Mouse (Mus musculus) neural tube, embryonic 12.5 days (tissue): ENCODE measurements around the gene Golga3. TPM values are rescaled to one million over a fixed set of nuclear protein-coding genes. Genes with fewer than 3 reads are reported as not detected.

ENCODE experiments used
- ATAC-seq: fragments of 200-750 bp; cut with Nextera tagmentation; 2 replicates; pipeline ENCODE4 v1.8.0; 2017; ENCODE audit warnings: low read depth, mild to moderate bottlenecking, moderate TSS enrichment, moderate library complexity; ENCODE audit not compliant: low FRiP score
- H3K27ac ChIP-seq: fragments of 300-500 bp; sonication (generic); 2 replicates; pipeline ENCODE4 v1.5.1; 2016
- H3K27me3 ChIP-seq: fragments of 300-500 bp; sonication (generic); replicated peaks from 2 replicates; pipeline ENCODE4 v1.6.1; 2016; ENCODE audit warnings: mild to moderate bottlenecking
- H3K36me3 ChIP-seq: fragments of 300-500 bp; sonication (generic); 2 replicates; pipeline ENCODE4 v1.6.1; 2016; ENCODE audit warnings: mild to moderate bottlenecking
- H3K4me1 ChIP-seq: fragments of 300-500 bp; sonication (generic); 2 replicates; pipeline ENCODE4 v1.6.1; 2016
- H3K4me2 ChIP-seq: fragments of 300-500 bp; sonication (generic); replicated peaks from 2 replicates; pipeline ENCODE4 v1.6.1; 2016; ENCODE audit warnings: mild to moderate bottlenecking
- H3K4me3 ChIP-seq: fragments of 300-500 bp; sonication (generic); 2 replicates; pipeline ENCODE4 v1.5.1; 2016
- H3K9ac ChIP-seq: fragments of 300-500 bp; sonication (generic); 2 replicates; pipeline ENCODE4 v1.6.1; 2016; ENCODE audit warnings: mild to moderate bottlenecking
- H3K9me3 ChIP-seq: fragments of 300-500 bp; sonication (generic); 2 replicates; pipeline ENCODE4 v1.6.1; 2016; ENCODE audit warnings: mild to moderate bottlenecking
- WGBS: fragments of 180-500 bp; shearing (Covaris S2); methylation state at CpG from one replicate; pipeline ENCODE4 v1.1.7; 2016; 5-methylcytosine and 5-hydroxymethylcytosine counted together
- polyA plus RNA-seq: library from polyadenylated mRNA; unstranded; fragments of >200 nt; fragmentation: Nextera tagmentation; extraction: Ambion mirVana; gene quantifications from 2 replicates; pipeline ENCODE4 v1.2.1, GENCODE M21; 2016

The Golga3 gene
- polyA plus RNA-seq, 1 experiment from 2014 or later: 23.0 TPM

DNA sequence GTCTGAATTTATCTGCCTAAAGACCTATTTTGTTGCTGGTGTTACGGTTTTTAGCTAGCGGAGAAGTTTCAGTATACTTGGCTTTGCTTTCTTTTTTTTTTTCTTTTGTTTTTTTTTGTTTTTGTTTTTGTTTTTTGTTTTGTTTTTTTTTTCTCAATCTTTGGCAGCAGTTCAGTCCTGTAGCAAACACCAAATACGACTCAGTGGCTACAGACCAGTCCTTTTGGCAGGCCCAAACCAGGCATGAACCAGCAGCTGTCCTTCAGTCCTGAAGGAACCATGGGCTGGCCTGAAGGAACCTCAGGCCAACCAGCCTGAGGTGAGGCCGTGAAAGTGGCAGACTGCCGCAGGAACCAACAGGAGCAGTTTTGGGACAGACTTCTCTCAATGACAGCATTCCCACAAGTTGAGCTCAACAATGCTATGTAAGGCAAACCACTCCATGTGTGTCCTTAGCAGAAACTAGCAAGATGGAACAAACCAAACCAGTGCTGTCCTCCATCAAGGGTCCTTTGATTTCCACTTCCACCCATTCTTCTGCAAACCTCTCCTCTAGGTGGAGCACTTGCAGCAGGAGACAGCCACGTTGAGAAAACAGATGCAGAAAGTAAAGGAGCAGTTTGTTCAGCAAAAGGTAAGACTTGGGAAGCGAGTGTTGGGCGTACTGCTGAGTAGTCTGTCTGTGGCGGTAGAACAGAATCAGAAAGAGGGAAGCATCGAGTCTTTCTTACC lies 26.8 kb downstream of the Golga3 start:
- no peak overlapping the region for H3K4me3 ChIP-seq
- peaks cover 76% of the 10 kb centered on the region for H3K36me3 ChIP-seq
- H3K9me3 ChIP-seq: no peaks in the 10 kb centered on the region
- 90% methylated on average over 10 of the region's 10 CpGs for WGBS
- H3K27ac ChIP-seq: no peak overlapping the region
- H3K4me2 ChIP-seq: no peak overlapping the region
- ATAC-seq: no peak
- no peaks in the 10 kb centered on the region for H3K27me3 ChIP-seq
- H3K9ac ChIP-seq: no peak overlapping the region
- H3K4me1 ChIP-seq: no peaks in the 10 kb centered on the region

DNA sequence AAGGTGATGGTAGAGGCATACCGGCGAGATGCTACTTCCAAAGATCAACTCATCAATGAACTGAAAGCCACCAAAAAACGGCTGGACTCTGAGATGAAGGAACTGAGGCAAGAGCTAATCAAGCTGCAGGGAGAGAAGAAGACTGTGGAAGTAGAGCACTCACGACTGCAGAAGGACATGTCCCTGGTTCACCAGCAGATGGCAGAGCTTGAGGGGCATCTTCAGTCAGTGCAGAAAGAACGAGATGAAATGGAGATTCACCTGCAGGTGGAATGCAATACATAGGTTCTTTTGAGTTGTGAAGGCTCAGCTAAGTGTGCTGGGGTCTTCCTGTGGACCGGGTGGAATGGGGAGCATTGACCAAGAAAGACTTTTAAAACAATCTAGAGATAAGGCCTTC lies 28.3 kb downstream of the Golga3 start:
- no peak overlapping the region for H3K27ac ChIP-seq
- no peaks in the 10 kb centered on the region for H3K4me1 ChIP-seq
- no peaks in the 10 kb centered on the region for H3K9me3 ChIP-seq
- H3K27me3 ChIP-seq: no peaks in the 10 kb centered on the region
- WGBS: 86% methylated on average over 6 of the region's 6 CpGs
- no peak for ATAC-seq
- H3K4me3 ChIP-seq: no peak overlapping the region
- peaks cover 87% of the 10 kb centered on the region for H3K36me3 ChIP-seq
- H3K9ac ChIP-seq: no peak overlapping the region
- no peak overlapping the region for H3K4me2 ChIP-seq

DNA sequence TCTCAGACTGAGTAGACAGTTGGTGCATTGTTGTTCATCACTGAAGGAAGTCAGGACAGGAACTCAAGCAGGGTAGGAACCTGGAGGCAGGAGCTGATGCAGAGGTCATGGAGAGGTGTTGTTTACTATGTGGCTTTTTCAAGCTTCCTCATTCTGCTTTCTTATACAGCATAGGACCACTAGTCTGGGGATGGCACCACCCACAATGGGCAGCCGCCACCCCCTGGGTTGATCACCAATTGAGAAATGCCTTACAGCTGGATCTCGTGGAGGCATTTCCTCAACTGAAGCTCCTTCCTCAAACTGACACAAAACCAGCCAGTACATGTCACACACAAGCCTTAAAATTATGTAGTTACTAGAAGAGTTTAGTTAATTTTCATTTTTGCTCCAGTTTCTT lies 34.8 kb downstream of the Golga3 start:
- H3K9me3 ChIP-seq: no peaks in the 10 kb centered on the region
- peaks cover 92% of the 10 kb centered on the region for H3K36me3 ChIP-seq
- 78% methylated on average over 2 of the region's 2 CpGs for WGBS
- H3K9ac ChIP-seq: no peak overlapping the region
- no peak overlapping the region for H3K27ac ChIP-seq
- no peaks in the 10 kb centered on the region for H3K27me3 ChIP-seq
- H3K4me3 ChIP-seq: no peak overlapping the region
- no peak overlapping the region for H3K4me2 ChIP-seq
- H3K4me1 ChIP-seq: no peaks in the 10 kb centered on the region
- ATAC-seq: no peak

DNA sequence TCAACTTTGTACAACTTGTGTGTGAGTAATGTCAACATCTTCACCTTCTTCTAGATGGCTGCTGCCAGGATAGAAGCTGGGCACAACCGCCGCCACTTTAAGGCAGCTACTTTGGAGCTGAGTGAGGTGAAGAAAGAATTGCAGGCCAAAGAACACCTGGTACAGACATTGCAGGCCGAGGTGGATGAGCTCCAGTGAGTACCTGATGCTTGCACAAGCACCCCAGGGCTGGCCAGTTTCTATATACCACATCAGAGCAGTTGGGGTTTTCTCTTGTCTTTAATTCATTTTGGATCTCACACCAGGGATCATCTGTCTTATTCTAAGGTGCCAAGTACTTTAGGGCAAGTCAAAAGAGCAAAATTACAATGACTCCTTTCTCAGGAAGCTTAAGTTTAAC lies 40.3 kb downstream of the Golga3 start:
- no peak overlapping the region for H3K27ac ChIP-seq
- H3K4me1 ChIP-seq: no peaks in the 10 kb centered on the region
- H3K4me3 ChIP-seq: no peak overlapping the region
- no peak for ATAC-seq
- no peaks in the 10 kb centered on the region for H3K9me3 ChIP-seq
- no peak overlapping the region for H3K9ac ChIP-seq
- no peaks in the 10 kb centered on the region for H3K27me3 ChIP-seq
- H3K4me2 ChIP-seq: no peak overlapping the region
- WGBS: 91% methylated on average over 3 of the region's 3 CpGs
- peaks cover 96% of the 10 kb centered on the region for H3K36me3 ChIP-seq

DNA sequence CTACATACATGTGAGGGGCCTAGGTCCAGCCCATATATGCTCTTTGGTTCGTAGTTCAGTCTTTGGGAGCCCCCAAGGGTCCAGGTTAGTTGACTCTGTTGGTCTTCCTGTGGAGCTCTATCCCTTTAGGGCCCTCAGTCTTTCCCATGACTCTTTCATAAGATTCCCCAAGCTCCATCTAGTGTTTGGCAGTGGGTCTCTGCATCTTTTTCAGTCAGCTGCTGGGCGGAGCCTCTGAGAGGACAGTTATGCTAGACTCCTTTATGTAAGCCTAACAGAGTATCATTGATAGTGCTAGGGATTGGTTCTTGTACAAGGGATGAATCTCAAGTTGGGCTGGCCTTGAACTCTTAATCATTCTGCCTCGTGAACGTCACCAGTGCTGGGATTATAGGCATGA lies 43.8 kb downstream of the Golga3 start:
- Histone ChIP-seq H3K4me2 (no peak overlapping the region), H3K27ac (no peak overlapping the region), H3K27me3 (no peaks in the 10 kb centered on the region), H3K4me1 (no peaks in the 10 kb centered on the region), H3K9me3 (no peaks in the 10 kb centered on the region), H3K9ac (no peak overlapping the region), H3K4me3 (no peak overlapping the region), H3K36me3 (peaks cover 83% of the 10 kb centered on the region)
- ATAC-seq: no peak
- WGBS: 97% methylated on average over 4 of the region's 4 CpGs

DNA sequence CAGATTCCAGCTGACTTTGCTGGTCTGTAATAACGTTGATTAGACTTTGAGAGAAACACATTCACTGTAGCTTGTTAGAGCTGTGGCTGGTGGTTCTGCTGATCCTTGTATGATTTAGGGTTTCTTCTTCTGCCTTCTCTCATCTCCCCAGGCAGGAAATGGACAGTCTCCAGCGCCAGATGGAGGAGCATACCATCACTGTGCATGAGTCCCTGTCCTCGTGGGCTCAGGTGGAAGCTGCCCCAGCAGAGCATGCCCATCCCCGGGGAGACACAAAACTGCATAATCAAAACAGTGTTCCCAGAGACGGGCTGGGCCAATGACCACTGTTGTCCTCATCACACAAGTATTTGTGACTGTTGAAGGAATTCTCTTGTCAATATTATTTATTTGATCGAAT lies 46.3 kb downstream of the Golga3 start:
- no peak overlapping the region for H3K9ac ChIP-seq
- no peaks in the 10 kb centered on the region for H3K9me3 ChIP-seq
- peaks cover 62% of the 10 kb centered on the region for H3K36me3 ChIP-seq
- H3K4me1 ChIP-seq: no peaks in the 10 kb centered on the region
- WGBS: 83% methylated on average over 6 of the region's 6 CpGs
- H3K27ac ChIP-seq: no peak overlapping the region
- H3K27me3 ChIP-seq: no peaks in the 10 kb centered on the region
- ATAC-seq: no peak
- no peak overlapping the region for H3K4me3 ChIP-seq
- H3K4me2 ChIP-seq: no peak overlapping the region

DNA sequence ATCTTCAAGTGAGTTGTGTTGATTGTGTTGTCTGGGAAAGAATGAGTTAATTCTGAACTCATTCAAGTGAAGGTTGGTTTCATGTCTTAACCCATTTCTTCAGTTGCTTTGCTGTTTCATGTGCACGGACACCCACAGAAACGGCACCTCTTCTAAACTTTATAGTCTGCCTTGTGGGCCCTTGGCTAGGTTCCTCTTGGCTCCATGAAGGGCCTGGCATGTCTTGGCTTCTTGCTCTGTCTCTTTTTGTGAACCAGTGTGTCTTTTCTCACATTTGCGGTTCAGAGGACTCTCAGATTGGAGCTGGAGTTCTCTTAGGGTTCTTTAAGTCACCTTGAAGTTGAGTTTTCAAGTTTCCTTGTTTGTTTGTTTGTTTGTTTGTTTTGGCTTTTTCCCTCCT lies 48.6 kb downstream of the Golga3 start:
- Histone ChIP-seq H3K27ac (no peak overlapping the region), H3K4me2 (no peak overlapping the region), H3K4me1 (peaks cover 1% of the 10 kb centered on the region), H3K9ac (no peak overlapping the region), H3K36me3 (peaks cover 39% of the 10 kb centered on the region), H3K4me3 (no peak overlapping the region), H3K27me3 (no peaks in the 10 kb centered on the region), H3K9me3 (no peaks in the 10 kb centered on the region)
- 85% methylated on average over 3 of the region's 3 CpGs for WGBS
- ATAC-seq: no peak

DNA sequence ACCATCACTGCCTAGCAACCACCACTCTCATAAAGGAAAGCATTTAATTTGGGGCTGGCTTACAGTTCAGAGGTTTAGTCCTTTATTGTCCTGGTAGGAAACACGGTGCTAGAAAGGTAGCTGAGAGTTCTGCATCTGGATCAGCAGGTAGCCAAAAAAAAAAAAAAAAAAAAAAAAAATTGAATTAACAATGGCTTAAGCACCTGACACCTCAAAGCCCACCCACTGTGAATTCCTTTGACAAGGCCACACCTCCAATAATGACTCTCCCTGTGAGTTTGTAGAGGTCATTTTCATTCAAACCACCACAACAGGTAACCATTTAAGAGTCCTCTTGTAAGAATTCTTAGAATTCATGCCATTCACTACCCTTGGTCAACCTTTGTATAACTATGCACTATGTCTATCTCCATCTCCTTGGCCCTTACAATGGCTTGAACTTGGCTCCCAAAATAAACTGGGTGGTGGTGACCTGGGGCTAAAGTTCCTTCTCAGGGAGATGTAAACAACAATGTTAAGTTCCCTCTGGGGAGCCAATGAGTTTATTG lies 50.9 kb downstream of the Golga3 start:
- no peaks in the 10 kb centered on the region for H3K27me3 ChIP-seq
- peaks cover 15% of the 10 kb centered on the region for H3K36me3 ChIP-seq
- 27% methylated on average over 1 of the region's 1 CpGs for WGBS
- H3K9me3 ChIP-seq: no peaks in the 10 kb centered on the region
- no peak overlapping the region for H3K9ac ChIP-seq
- peaks cover 10% of the 10 kb centered on the region for H3K4me1 ChIP-seq
- no peak overlapping the region for H3K27ac ChIP-seq
- H3K4me2 ChIP-seq: no peak overlapping the region
- ATAC-seq: no peak
- H3K4me3 ChIP-seq: no peak overlapping the region

DNA sequence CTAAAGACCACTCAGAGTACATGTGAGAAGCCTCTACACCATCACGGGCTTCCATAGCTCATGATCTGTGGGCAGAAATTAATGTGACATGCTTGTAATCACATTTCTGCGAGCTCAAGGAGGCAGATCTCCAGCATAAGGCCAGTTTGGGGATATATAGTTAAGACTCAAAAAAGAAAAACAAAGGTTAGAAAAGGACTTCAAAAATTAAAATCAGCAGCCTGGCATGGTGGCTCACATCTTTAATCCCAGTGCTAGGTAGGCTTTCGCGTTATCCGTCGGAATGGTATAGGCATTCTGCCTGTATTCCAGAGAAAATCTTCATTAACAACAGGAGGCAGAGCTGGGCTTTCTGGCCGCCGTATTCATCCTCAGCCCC lies 53.9 kb downstream of the Golga3 start:
- Histone ChIP-seq H3K4me1 (peaks cover 16% of the 10 kb centered on the region), H3K9me3 (no peaks in the 10 kb centered on the region), H3K4me3 (peak overlapping the region; percentile 93), H3K36me3 (peaks cover 8% of the 10 kb centered on the region; the same call in 1 of the 2 replicates), H3K27ac (0 out of 2 replicates have a peak overlapping the region, but pooled peaks have one; percentile 82), H3K4me2 (peak overlapping the region; percentile 66), H3K9ac (peak overlapping the region; percentile 94), H3K27me3 (no peaks in the 10 kb centered on the region)
- 11% methylated on average over 8 of the region's 8 CpGs for WGBS
- ATAC-seq: peak; percentile 14; the same call in 1 of the 2 replicates

DNA sequence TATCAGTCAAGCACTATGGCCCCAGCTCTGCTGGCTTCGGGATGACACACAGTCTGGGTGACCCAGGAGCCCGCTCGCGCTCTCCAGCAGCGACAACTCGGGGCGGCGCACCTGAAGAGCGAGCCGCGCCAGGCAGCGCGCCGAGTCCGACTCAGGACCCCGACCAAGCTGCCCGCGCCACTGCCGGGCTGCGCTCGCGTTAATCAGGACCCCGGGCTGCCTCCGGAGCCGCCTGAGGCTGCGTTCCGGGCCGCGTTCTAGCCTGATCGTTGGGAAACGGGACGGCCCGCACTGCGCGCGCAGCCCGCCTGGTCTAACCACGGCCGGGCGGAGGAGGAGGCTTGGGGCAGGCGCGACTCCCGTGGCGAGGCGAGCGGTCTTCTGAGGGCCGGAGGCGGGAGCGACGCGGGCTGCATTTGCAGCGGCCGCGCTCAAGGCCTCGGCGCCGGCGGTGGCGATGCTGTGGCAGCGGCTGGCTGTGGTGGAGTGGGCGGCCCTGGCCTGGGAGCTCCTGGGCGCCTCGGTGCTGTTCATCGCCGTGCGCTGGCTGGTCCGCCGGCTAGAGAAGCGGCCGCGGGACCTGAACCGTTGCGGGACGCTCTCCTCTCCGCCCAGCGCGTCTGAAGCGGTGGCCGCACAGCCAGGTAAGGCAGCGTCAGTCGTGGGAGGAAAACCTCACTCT lies 54.4 kb downstream of the Golga3 start, which contains the start of gene Ankle2:
TSS of gene Ankle2 (plus strand) at position 225 of the 682 bp plus-strand sequence.
- H3K4me2 ChIP-seq: peak within 1 kb of the TSS; percentile 66
- H3K36me3 ChIP-seq: peaks cover 11% of the 10 kb centered on the region
- H3K27ac ChIP-seq: peak within 1 kb of the TSS; percentile 82
- H3K4me3 ChIP-seq: peak within 1 kb of the TSS; percentile 93
- H3K27me3 ChIP-seq: no peaks in the 10 kb centered on the region
- H3K9ac ChIP-seq: peak within 1 kb of the TSS; percentile 94
- under 1% methylated on average over 81 of the region's 81 CpGs for WGBS
- no peaks in the 10 kb centered on the region for H3K9me3 ChIP-seq
- peaks cover 16% of the 10 kb centered on the region for H3K4me1 ChIP-seq
- peak; percentile 94 for ATAC-seq

DNA sequence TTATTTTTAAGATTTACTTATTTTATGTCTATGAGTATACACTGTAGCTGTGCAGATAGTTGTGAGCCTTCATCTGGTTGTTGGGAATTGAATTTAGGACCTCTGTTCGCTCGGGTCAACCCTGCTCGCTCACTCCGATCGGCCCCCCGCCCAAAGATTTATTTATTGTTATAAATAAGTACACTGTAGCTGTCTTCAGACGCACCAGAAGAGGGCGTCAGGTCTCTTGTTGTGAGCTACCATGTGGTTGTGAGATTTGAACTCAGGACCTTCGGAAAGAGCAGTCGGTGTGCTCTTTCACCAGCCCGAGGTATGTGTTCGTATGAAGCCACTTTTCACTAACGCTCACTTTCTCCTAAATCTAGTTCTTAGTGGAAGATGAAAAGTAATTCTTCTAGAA lies 55.1 kb downstream of the Golga3 start:
- Histone ChIP-seq H3K9ac (peak overlapping the region; percentile 94; the same call in 1 of the 2 replicates), H3K4me3 (peak overlapping the region; percentile 93), H3K27ac (no peak overlapping the region), H3K9me3 (no peaks in the 10 kb centered on the region), H3K27me3 (no peaks in the 10 kb centered on the region), H3K36me3 (peaks cover 18% of the 10 kb centered on the region), H3K4me1 (peaks cover 16% of the 10 kb centered on the region), H3K4me2 (peak overlapping the region; percentile 66)
- WGBS: 50% methylated on average over 13 of the region's 13 CpGs
- ATAC-seq: no peak

DNA sequence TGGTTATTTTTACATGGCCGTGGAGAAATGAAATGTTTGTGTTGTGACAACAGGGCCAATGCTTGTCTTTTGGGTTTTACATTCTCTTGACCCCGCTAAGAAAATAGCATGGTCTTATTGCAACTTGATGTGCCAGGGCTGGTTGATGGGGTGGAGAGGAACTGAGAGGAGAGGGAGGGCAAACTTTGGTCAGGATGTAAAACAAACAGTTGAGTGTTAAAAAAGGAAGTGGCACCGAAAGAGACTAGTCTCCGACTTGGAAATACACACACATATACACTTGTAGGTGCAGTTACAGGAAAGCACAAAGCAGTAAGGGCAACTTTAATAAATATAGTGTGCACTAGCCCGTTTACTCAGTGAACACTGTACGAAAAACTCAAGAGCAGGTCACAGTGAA lies 55.8 kb downstream of the Golga3 start:
- H3K9me3 ChIP-seq: no peaks in the 10 kb centered on the region
- no peak overlapping the region for H3K4me3 ChIP-seq
- peaks cover 16% of the 10 kb centered on the region for H3K4me1 ChIP-seq
- peaks cover 24% of the 10 kb centered on the region for H3K36me3 ChIP-seq
- H3K4me2 ChIP-seq: peak overlapping the region; percentile 66
- H3K9ac ChIP-seq: no peak overlapping the region
- 89% methylated on average over 6 of the region's 6 CpGs for WGBS
- no peak overlapping the region for H3K27ac ChIP-seq
- no peak for ATAC-seq
- no peaks in the 10 kb centered on the region for H3K27me3 ChIP-seq
